Mouse (Mus musculus): Measurements from ENCODE around the gene Pomp. TPM values are rescaled to one million over a fixed set of nuclear protein-coding genes. Genes with fewer than 3 reads are reported as not detected.
A peak's percentile ranks its signal among the peaks of the same experiment; 100 is the strongest.

The Pomp gene
- polyA plus RNA-seq, 1 experiment from 2014 or later: 312 TPM

DNA sequence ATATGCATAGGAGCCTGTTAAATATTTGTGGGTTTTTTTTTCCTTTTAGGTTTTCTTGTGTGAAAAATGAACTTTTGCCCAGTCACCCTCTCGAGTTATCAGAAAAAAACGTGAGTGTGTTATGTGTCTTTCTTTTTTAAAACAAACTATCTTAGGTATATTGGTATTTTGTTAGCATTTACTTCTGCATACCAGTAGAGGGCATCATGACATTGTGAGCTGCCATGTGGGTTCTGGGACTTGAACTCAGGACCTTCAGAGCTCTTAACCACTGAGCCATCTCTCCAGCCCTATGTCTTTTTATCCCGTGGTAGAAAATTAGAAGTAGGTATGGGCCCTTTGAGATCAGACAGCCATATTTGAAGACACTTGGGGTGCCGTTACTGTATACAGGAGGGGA lies 8.4 kb downstream of the Pomp start:
- H3K36me3 ChIP-seq: peaks cover 96% of the 10 kb centered on the region
- no peak overlapping the region for H3K4me3 ChIP-seq (replicated peaks)
- no peak overlapping the region for H3K27ac ChIP-seq
- no peak for ATAC-seq (ENCODE audit: low read depth)
- H3K9ac ChIP-seq: no peak overlapping the region
- H3K9me3 ChIP-seq (replicated peaks): no peaks in the 10 kb centered on the region
- H3K4me1 ChIP-seq (replicated peaks): peaks cover 6% of the 10 kb centered on the region; the same call in 1 of the 2 replicates
- H3K4me2 ChIP-seq: no peak overlapping the region
- 74% methylated on average over 4 of the region's 4 CpGs for WGBS (ENCODE audit: insufficient replicate concordance)
- no peak for DNase-seq
- no peaks in the 10 kb centered on the region for H3K27me3 ChIP-seq

DNA sequence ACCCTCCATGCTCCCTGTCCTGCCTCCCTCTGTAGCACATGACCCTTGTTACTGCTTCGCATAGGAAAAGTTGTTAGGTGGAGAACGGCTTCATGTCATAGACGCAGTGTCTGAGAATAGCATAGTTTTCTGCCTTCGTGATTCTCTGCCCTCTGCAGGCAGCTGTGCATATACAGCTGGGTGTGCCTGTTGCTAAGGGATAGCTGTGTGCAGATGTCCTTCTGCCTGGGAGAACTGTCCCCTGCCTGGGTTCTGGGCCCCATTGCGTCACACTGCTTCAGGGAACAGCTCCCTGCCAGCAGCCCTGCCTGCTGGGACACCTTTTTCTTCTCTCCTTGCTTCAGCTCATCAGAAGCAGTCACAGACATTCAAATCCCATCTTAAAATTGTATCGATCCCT lies 9.3 kb downstream of the Pomp start:
- ATAC-seq (ENCODE audit: low read depth) (no peak), DNase-seq (no peak)
- Histone ChIP-seq H3K4me2 (no peak overlapping the region), H3K27me3 (no peaks in the 10 kb centered on the region), H3K9ac (no peak overlapping the region), H3K9me3 (replicated peaks) (no peaks in the 10 kb centered on the region), H3K4me1 (replicated peaks) (peaks cover 12% of the 10 kb centered on the region), H3K36me3 (peaks cover 96% of the 10 kb centered on the region), H3K4me3 (replicated peaks) (no peak overlapping the region), H3K27ac (no peak overlapping the region)
- 82% methylated on average over 6 of the region's 6 CpGs for WGBS (ENCODE audit: insufficient replicate concordance)

DNA sequence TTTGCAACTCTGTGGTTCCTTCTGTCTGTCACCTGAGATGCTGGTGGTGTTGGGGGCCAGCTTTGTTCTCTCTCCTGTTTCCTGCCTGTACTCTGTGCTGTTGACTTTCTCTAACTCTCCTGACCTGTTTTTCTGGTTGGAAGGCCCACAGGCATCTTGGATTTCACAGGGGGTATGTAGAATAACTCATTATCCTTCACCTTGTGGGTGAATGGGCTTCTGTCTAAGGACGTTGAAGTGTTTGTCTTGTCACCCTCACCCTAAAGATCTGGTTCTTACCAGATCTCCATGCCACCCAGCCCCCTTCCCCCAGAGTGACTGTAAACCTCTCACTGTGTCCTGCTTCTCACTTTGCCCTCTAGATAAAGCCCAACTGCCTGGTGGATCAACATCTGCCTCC lies 10.0 kb downstream of the Pomp start:
- H3K4me3 ChIP-seq (replicated peaks): no peak overlapping the region
- no peaks in the 10 kb centered on the region for H3K9me3 ChIP-seq (replicated peaks)
- 50% methylated on average over 1 of the region's 1 CpGs for WGBS (ENCODE audit: insufficient replicate concordance)
- peaks cover 15% of the 10 kb centered on the region for H3K4me1 ChIP-seq (replicated peaks)
- no peak overlapping the region for H3K9ac ChIP-seq
- H3K27ac ChIP-seq: no peak overlapping the region
- DNase-seq: no peak
- H3K4me2 ChIP-seq: no peak overlapping the region
- ATAC-seq (ENCODE audit: low read depth): no peak
- peaks cover 96% of the 10 kb centered on the region for H3K36me3 ChIP-seq
- no peaks in the 10 kb centered on the region for H3K27me3 ChIP-seq

DNA sequence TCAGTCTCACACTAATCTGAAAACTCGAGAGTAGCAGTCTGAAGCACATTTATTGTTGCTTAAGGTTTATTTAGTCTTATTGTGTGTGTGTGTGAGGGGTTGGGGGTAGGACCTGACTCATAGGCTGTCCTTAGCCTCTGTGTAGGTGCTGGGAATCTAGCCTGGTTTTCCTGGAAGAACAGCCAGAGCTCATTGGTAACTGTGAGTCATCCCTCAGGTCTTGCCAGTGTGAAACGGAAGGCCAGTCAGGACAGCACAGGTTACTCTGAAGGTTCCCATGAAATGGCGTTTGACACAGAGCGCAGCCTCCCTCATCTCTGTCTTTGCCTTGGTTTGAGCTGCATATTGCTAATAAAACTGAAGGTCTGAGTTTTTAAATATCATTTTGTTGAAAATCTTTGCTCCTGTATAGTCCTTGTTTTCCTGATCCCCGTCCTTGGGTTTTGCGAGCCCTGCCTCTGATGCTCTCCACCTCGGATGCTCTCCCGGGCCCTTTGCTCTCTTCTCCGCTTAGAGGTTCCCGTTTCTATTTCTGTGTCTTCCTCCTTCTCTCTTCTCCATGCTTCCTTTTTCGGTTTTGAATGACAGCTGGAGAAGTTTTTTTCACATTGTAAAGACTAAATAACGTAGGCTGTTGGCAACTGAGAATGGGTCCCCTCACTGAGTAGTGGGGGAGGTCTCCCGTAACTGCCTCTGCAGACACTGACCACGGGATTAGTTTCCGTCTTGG lies 11.0 kb downstream of the Pomp start:
- H3K27me3 ChIP-seq: no peaks in the 10 kb centered on the region
- H3K27ac ChIP-seq: no peak overlapping the region; the same call in 1 of the 2 replicates
- DNase-seq (no peak), ATAC-seq (ENCODE audit: low read depth) (no peak)
- H3K4me2 ChIP-seq: no peak overlapping the region
- H3K9ac ChIP-seq: no peak overlapping the region
- H3K4me1 ChIP-seq (replicated peaks): peaks cover 16% of the 10 kb centered on the region
- H3K4me3 ChIP-seq (replicated peaks): no peak overlapping the region
- WGBS (ENCODE audit: insufficient replicate concordance): 61% methylated on average over 15 of the region's 15 CpGs
- no peaks in the 10 kb centered on the region for H3K9me3 ChIP-seq (replicated peaks)
- H3K36me3 ChIP-seq: peaks cover 97% of the 10 kb centered on the region

GRCm38 (mm10) chr5:147874491-147875065 lies 14.3 kb downstream of the Pomp start:
- no peak overlapping the region for H3K9ac ChIP-seq
- H3K4me2 ChIP-seq: no peak overlapping the region
- H3K36me3 ChIP-seq: peaks cover 97% of the 10 kb centered on the region
- H3K4me1 ChIP-seq (replicated peaks): peaks cover 16% of the 10 kb centered on the region
- DNase-seq (no peak), ATAC-seq (ENCODE audit: low read depth) (no peak)
- WGBS (ENCODE audit: insufficient replicate concordance): 83% methylated on average over 18 of the region's 18 CpGs
- H3K27me3 ChIP-seq: no peaks in the 10 kb centered on the region
- no peak overlapping the region for H3K27ac ChIP-seq
- no peak overlapping the region for H3K4me3 ChIP-seq (replicated peaks)
- H3K9me3 ChIP-seq (replicated peaks): no peaks in the 10 kb centered on the region

GRCm38 (mm10) chr5:147875210-147875609 lies 14.9 kb downstream of the Pomp start:
- no peaks in the 10 kb centered on the region for H3K9me3 ChIP-seq (replicated peaks)
- H3K27ac ChIP-seq: no peak overlapping the region
- H3K9ac ChIP-seq: no peak overlapping the region
- H3K4me3 ChIP-seq (replicated peaks): no peak overlapping the region
- WGBS (ENCODE audit: insufficient replicate concordance): 63% methylated on average over 8 of the region's 8 CpGs
- ATAC-seq (ENCODE audit: low read depth): peak; percentile 39
- H3K4me2 ChIP-seq: no peak overlapping the region
- H3K36me3 ChIP-seq: peaks cover 97% of the 10 kb centered on the region
- no peaks in the 10 kb centered on the region for H3K27me3 ChIP-seq
- DNase-seq: no peak
- peaks cover 21% of the 10 kb centered on the region for H3K4me1 ChIP-seq (replicated peaks)

DNA sequence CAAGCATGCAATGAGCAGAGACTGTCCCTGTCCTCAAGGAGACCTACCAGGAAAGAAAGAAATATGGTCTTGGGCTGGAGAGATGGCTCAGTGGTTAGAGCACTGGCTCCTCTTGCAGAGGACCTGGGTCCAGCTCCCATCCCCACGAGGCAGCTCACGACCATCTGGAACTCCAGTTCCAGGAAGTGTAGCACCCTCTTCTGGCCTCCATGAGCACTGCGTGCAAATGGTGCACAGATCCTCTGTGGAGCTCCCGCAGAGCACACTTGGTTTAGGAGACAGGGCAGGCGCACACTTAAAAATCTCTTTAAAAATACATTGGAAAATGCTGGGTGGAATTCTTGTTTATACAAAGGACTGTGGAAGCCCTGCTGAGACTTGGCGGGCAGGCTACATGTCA lies 17.3 kb downstream of the Pomp start:
- Histone ChIP-seq H3K27ac (no peak overlapping the region), H3K9me3 (replicated peaks) (no peaks in the 10 kb centered on the region), H3K27me3 (no peaks in the 10 kb centered on the region), H3K4me3 (replicated peaks) (no peak overlapping the region), H3K4me1 (replicated peaks) (peaks cover 24% of the 10 kb centered on the region), H3K4me2 (no peak overlapping the region), H3K9ac (no peak overlapping the region), H3K36me3 (peaks cover 98% of the 10 kb centered on the region)
- no peak for ATAC-seq (ENCODE audit: low read depth)
- no peak for DNase-seq
- 82% methylated on average over 6 of the region's 6 CpGs for WGBS (ENCODE audit: insufficient replicate concordance)

- H3K4me3 ChIP-seq (replicated peaks): no peak overlapping the region
- H3K36me3 ChIP-seq: peaks cover 96% of the 10 kb centered on the region
- H3K4me2 ChIP-seq: no peak overlapping the region
- no peaks in the 10 kb centered on the region for H3K27me3 ChIP-seq
- ATAC-seq (ENCODE audit: low read depth) (peak; percentile 67), DNase-seq (no peak)
- WGBS (ENCODE audit: insufficient replicate concordance): 69% methylated on average over 17 of the region's 17 CpGs
- H3K4me1 ChIP-seq (replicated peaks): peaks cover 16% of the 10 kb centered on the region
- no peaks in the 10 kb centered on the region for H3K9me3 ChIP-seq (replicated peaks)
- H3K9ac ChIP-seq: no peak overlapping the region
- 0 out of 2 replicates have a peak overlapping the region, but pooled peaks have one; percentile 40 for H3K27ac ChIP-seq
Measured at GRCm38 (mm10) chr5:147879971-147880682, 19.9 kb downstream of the Pomp start.

- Histone ChIP-seq H3K4me2 (no peak overlapping the region), H3K9me3 (replicated peaks) (no peaks in the 10 kb centered on the region), H3K36me3 (peaks cover 86% of the 10 kb centered on the region), H3K4me3 (replicated peaks) (no peak overlapping the region), H3K27ac (no peak overlapping the region), H3K27me3 (no peaks in the 10 kb centered on the region), H3K9ac (no peak overlapping the region), H3K4me1 (replicated peaks) (peaks cover 21% of the 10 kb centered on the region)
- 85% methylated on average over 6 of the region's 6 CpGs for WGBS (ENCODE audit: insufficient replicate concordance)
- DNase-seq (no peak), ATAC-seq (ENCODE audit: low read depth) (no peak)
Measured at GRCm38 (mm10) chr5:147883581-147883980, 23.3 kb downstream of the Pomp start.

DNA sequence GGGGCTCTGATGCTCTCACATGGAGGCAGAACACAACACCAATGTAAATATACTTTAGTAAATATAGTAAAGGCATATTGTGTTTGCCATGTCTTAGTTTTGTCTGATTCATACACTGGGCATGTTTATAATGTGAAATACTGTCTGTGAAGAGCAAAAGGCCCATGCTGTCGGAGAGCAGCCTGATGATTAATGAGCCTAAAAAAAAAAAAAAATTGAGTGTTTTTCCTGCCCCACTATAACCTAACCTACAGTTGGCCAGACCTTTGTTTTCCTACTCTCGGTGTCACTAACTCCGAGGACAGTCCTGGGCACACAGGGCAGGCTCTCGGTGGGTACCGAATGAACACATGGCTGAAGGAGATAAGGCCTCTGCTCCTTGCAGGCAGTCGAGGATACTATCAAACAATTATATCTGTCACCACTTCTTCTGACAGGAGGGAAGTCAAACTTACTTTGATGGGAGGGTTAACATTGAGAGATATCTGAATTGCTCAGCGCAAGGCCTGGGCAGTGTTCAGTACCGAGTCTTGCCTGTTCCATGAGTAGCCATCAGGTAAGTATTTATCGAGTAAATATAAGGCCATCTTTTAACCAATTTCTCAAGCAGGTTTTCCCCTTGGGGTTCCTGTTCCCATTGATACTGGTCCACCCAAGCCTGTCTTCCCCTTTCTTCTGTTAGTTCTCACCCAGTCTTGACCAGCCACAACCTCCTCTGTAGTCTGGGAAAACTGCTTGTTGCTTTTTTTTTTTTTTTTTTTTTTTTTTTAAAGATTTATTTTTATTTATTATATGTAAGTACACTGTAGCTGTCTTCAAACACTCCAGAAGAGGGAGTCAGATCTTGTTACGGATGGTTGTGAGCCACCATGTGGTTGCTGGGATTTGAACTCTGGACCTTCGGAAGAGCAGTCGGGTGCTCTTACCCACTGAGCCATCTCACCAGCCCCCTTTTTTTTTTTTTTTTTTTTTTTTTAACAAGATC lies 28.3 kb downstream of the Pomp start:
- Histone ChIP-seq H3K27ac (peak overlapping the region; percentile 76), H3K9me3 (replicated peaks) (no peaks in the 10 kb centered on the region), H3K9ac (0 out of 2 replicates have a peak overlapping the region, but pooled peaks have one; percentile 39), H3K4me3 (replicated peaks) (no peak overlapping the region), H3K4me1 (replicated peaks) (peaks cover 53% of the 10 kb centered on the region), H3K36me3 (peaks cover 45% of the 10 kb centered on the region), H3K4me2 (peak overlapping the region; percentile 19), H3K27me3 (no peaks in the 10 kb centered on the region)
- peak; percentile 93 for ATAC-seq (ENCODE audit: low read depth)
- 15% methylated on average over 9 of the region's 12 CpGs for WGBS (ENCODE audit: insufficient replicate concordance)
- peak; percentile 72 for DNase-seq
